Mouse (Mus musculus): ENCODE measurements around the gene Jarid2. TPM values are rescaled to one million over a fixed set of nuclear protein-coding genes. Genes with fewer than 3 reads are reported as not detected.

The Jarid2 gene
- polyA plus RNA-seq, 1 experiment from 2014 or later = 22.5 TPM

- H3K4me1 ChIP-seq (replicated peaks; ENCODE audit: insufficient read depth, low read length) = peaks cover 6% of the 10 kb centered on the region; the same call in 1 of the 2 replicates
- no peak for TF ChIP-seq CTCF (IDR thresholded peaks at IDR 0.05; ENCODE audit: low read depth)
- peak overlapping the region; percentile 50 for H3K27ac ChIP-seq
- ATAC-seq (replicated peaks; ENCODE audit: low FRiP score, low read depth) = peak; percentile 51
- H3K9me3 ChIP-seq (replicated peaks; ENCODE audit: low read length) = no peaks in the 10 kb centered on the region
- peak; percentile 94 for DNase-seq (ENCODE audit: low spot score)
- H3K4me3 ChIP-seq (replicated peaks; ENCODE audit: low read depth, low read length) = no peak overlapping the region
- no peak overlapping the region for H3K9ac ChIP-seq (ENCODE audit: low read depth, low read length)
- 25% methylated on average over 6 of the region's 6 CpGs for WGBS
- no peak overlapping the region for H3K4me2 ChIP-seq (ENCODE audit: low read length)
- H3K27me3 ChIP-seq (ENCODE audit: insufficient read depth, low read length) = no peaks in the 10 kb centered on the region
- peaks cover 52% of the 10 kb centered on the region for H3K36me3 ChIP-seq (ENCODE audit: insufficient read depth, low read length)
Measured at GRCm38 (mm10) chr13:44907702-44908101, 178.4 kb downstream of the Jarid2 start.

GRCm38 (mm10) chr13:44908790-44909189, 179.5 kb downstream of the Jarid2 start:
- DNase-seq (ENCODE audit: low spot score) = no peak
- Histone ChIP-seq H3K9me3 (replicated peaks; ENCODE audit: low read length) (no peaks in the 10 kb centered on the region), H3K27ac (no peak overlapping the region), H3K9ac (ENCODE audit: low read depth, low read length) (no peak overlapping the region), H3K36me3 (ENCODE audit: insufficient read depth, low read length) (peaks cover 55% of the 10 kb centered on the region), H3K4me3 (replicated peaks; ENCODE audit: low read depth, low read length) (no peak overlapping the region), H3K4me2 (ENCODE audit: low read length) (no peak overlapping the region), H3K4me1 (replicated peaks; ENCODE audit: insufficient read depth, low read length) (peaks cover 6% of the 10 kb centered on the region; the same call in 1 of the 2 replicates), H3K27me3 (ENCODE audit: insufficient read depth, low read length) (no peaks in the 10 kb centered on the region)
- WGBS = 21% methylated on average over 1 of the region's 1 CpGs
- no peak for TF ChIP-seq CTCF (IDR thresholded peaks at IDR 0.05; ENCODE audit: low read depth)
- no peak for ATAC-seq (replicated peaks; ENCODE audit: low FRiP score, low read depth)

DNA sequence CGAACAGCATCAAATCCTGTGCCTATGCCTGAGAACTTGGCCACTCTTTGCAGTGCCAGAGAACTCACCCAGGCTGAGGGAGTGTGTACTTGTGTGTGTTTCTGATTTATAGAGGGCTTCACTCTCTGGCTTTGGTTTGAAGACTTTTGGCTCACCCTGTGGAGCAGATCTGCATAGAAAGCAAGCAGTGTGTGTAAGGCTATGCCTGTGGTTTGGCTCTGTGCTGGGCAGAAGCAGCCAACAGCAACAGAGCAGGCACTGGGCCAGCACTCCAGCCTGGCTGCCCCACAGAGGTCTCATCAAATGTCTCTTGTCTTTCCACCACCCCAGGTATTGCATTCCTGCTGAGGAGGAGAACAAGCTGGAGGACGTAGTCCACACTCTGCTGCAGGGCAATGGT, 183.6 kb downstream of the Jarid2 start:
- Histone ChIP-seq H3K4me2 (ENCODE audit: low read length) (no peak overlapping the region), H3K9me3 (replicated peaks; ENCODE audit: low read length) (no peaks in the 10 kb centered on the region), H3K27me3 (ENCODE audit: insufficient read depth, low read length) (no peaks in the 10 kb centered on the region), H3K9ac (ENCODE audit: low read depth, low read length) (no peak overlapping the region), H3K4me3 (replicated peaks; ENCODE audit: low read depth, low read length) (no peak overlapping the region), H3K27ac (no peak overlapping the region), H3K4me1 (replicated peaks; ENCODE audit: insufficient read depth, low read length) (peaks cover 2% of the 10 kb centered on the region; the same call in 1 of the 2 replicates), H3K36me3 (ENCODE audit: insufficient read depth, low read length) (peaks cover 73% of the 10 kb centered on the region)
- WGBS = 78% methylated on average over 2 of the region's 2 CpGs
- ATAC-seq (replicated peaks; ENCODE audit: low FRiP score, low read depth) = no peak
- no peak for DNase-seq (ENCODE audit: low spot score)
- TF ChIP-seq CTCF (IDR thresholded peaks at IDR 0.05; ENCODE audit: low read depth) = no peak

- Histone ChIP-seq H3K4me1 (replicated peaks; ENCODE audit: insufficient read depth, low read length) (no peaks in the 10 kb centered on the region), H3K9me3 (replicated peaks; ENCODE audit: low read length) (no peaks in the 10 kb centered on the region), H3K27me3 (ENCODE audit: insufficient read depth, low read length) (no peaks in the 10 kb centered on the region), H3K27ac (no peak overlapping the region), H3K4me3 (replicated peaks; ENCODE audit: low read depth, low read length) (no peak overlapping the region), H3K9ac (ENCODE audit: low read depth, low read length) (no peak overlapping the region), H3K4me2 (ENCODE audit: low read length) (no peak overlapping the region), H3K36me3 (ENCODE audit: insufficient read depth, low read length) (peaks cover 77% of the 10 kb centered on the region)
- 59% methylated on average over 7 of the region's 7 CpGs for WGBS
- ATAC-seq (replicated peaks; ENCODE audit: low FRiP score, low read depth) (peak; percentile 60), DNase-seq (ENCODE audit: low spot score) (peak; percentile 50)
- TF ChIP-seq CTCF (IDR thresholded peaks at IDR 0.05; ENCODE audit: low read depth) = peak; percentile 61
Measured at GRCm38 (mm10) chr13:44913560-44913959, 184.3 kb downstream of the Jarid2 start.

- Histone ChIP-seq H3K27me3 (ENCODE audit: insufficient read depth, low read length) (no peaks in the 10 kb centered on the region), H3K27ac (no peak overlapping the region), H3K9me3 (replicated peaks; ENCODE audit: low read length) (no peaks in the 10 kb centered on the region), H3K9ac (ENCODE audit: low read depth, low read length) (no peak overlapping the region), H3K4me3 (replicated peaks; ENCODE audit: low read depth, low read length) (no peak overlapping the region), H3K4me1 (replicated peaks; ENCODE audit: insufficient read depth, low read length) (no peaks in the 10 kb centered on the region), H3K36me3 (ENCODE audit: insufficient read depth, low read length) (peaks cover 81% of the 10 kb centered on the region), H3K4me2 (ENCODE audit: low read length) (no peak overlapping the region)
- ATAC-seq (replicated peaks; ENCODE audit: low FRiP score, low read depth) (no peak), DNase-seq (ENCODE audit: low spot score) (no peak)
- WGBS = 82% methylated on average over 5 of the region's 5 CpGs
- no peak for TF ChIP-seq CTCF (IDR thresholded peaks at IDR 0.05; ENCODE audit: low read depth)
Measured at GRCm38 (mm10) chr13:44915382-44915781, 186.1 kb downstream of the Jarid2 start.

DNA sequence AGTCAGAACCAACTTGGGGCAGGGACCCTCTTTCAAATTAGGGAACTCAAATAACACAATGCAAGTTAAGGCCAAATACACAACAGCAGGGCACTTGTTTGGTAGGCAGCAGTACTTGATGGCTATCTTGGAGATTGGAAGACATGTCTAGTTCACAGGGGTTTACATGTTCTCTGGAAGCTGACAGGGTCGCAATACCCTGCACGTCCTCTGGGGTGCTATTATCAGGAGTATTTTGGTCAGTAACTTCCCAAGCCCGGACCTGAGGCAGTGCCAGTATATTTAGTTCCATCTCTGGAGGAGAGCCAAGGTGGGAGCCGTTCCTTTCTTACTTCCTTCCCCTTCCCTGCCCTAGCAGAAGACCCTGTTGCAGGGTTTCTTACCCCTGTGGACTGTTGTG, 186.7 kb downstream of the Jarid2 start:
- WGBS = 65% methylated on average over 4 of the region's 4 CpGs
- Histone ChIP-seq H3K4me3 (replicated peaks; ENCODE audit: low read depth, low read length) (no peak overlapping the region), H3K4me1 (replicated peaks; ENCODE audit: insufficient read depth, low read length) (no peaks in the 10 kb centered on the region), H3K9me3 (replicated peaks; ENCODE audit: low read length) (no peaks in the 10 kb centered on the region), H3K27me3 (ENCODE audit: insufficient read depth, low read length) (no peaks in the 10 kb centered on the region), H3K27ac (no peak overlapping the region), H3K9ac (ENCODE audit: low read depth, low read length) (no peak overlapping the region), H3K36me3 (ENCODE audit: insufficient read depth, low read length) (peaks cover 79% of the 10 kb centered on the region), H3K4me2 (ENCODE audit: low read length) (no peak overlapping the region)
- ATAC-seq (replicated peaks; ENCODE audit: low FRiP score, low read depth) = no peak
- peak; percentile 38 for DNase-seq (ENCODE audit: low spot score)
- TF ChIP-seq CTCF (IDR thresholded peaks at IDR 0.05; ENCODE audit: low read depth) = peak; percentile 50

- H3K4me2 ChIP-seq (ENCODE audit: low read length) = no peak overlapping the region
- ATAC-seq (replicated peaks; ENCODE audit: low FRiP score, low read depth) (no peak), DNase-seq (ENCODE audit: low spot score) (no peak)
- H3K27me3 ChIP-seq (ENCODE audit: insufficient read depth, low read length) = no peaks in the 10 kb centered on the region
- 92% methylated on average over 4 of the region's 4 CpGs for WGBS
- no peak for TF ChIP-seq CTCF (IDR thresholded peaks at IDR 0.05; ENCODE audit: low read depth)
- H3K27ac ChIP-seq = no peak overlapping the region
- H3K4me3 ChIP-seq (replicated peaks; ENCODE audit: low read depth, low read length) = no peak overlapping the region
- no peaks in the 10 kb centered on the region for H3K4me1 ChIP-seq (replicated peaks; ENCODE audit: insufficient read depth, low read length)
- no peaks in the 10 kb centered on the region for H3K9me3 ChIP-seq (replicated peaks; ENCODE audit: low read length)
- no peak overlapping the region for H3K9ac ChIP-seq (ENCODE audit: low read depth, low read length)
- H3K36me3 ChIP-seq (ENCODE audit: insufficient read depth, low read length) = peaks cover 87% of the 10 kb centered on the region
Measured at GRCm38 (mm10) chr13:44917202-44917601, 187.9 kb downstream of the Jarid2 start.

All from kidney, postnatal 0 days (tissue).